Mouse (Mus musculus) kidney, embryonic 16.5 days (tissue): ENCODE measurements around the gene Bank1. TPM values are rescaled to one million over a fixed set of nuclear protein-coding genes. Genes with fewer than 3 reads are reported as not detected.

Experiments used
- ATAC-seq: fragments of 200-750 bp; cut with Nextera tagmentation; 2 replicates; pipeline ENCODE4 v1.8.0; 2017; ENCODE audit warnings: moderate TSS enrichment; ENCODE audit not compliant: low FRiP score, low TSS enrichment
- H3K27ac ChIP-seq: fragments of 300-500 bp; sonication (generic); 2 replicates; pipeline ENCODE4 v1.5.1; 2014; ENCODE audit warnings: low read length
- H3K27me3 ChIP-seq: fragments of 300-500 bp; sonication (generic); 2 replicates; pipeline ENCODE4 v1.6.1; 2014; ENCODE audit warnings: low read length, control low read depth, mixed read lengths; ENCODE audit not compliant: insufficient read depth
- H3K36me3 ChIP-seq: fragments of 300-500 bp; sonication (generic); 2 replicates; pipeline ENCODE4 v1.6.1; 2014; ENCODE audit warnings: low read length, control low read depth, mixed read lengths; ENCODE audit not compliant: insufficient read depth
- H3K4me1 ChIP-seq: fragments of 300-500 bp; sonication (generic); 2 replicates; pipeline ENCODE4 v1.6.1; 2014; ENCODE audit warnings: low read length, control low read depth, mixed read lengths; ENCODE audit not compliant: insufficient read depth
- H3K4me2 ChIP-seq: fragments of 300-500 bp; sonication (generic); replicated peaks from 2 replicates; pipeline ENCODE4 v1.6.1; 2014; ENCODE audit warnings: low read depth, low read length
- H3K4me3 ChIP-seq: fragments of 300-500 bp; sonication (generic); 2 replicates; pipeline ENCODE4 v1.5.1; 2014; ENCODE audit warnings: mild to moderate bottlenecking, low read length
- H3K9ac ChIP-seq: fragments of 300-500 bp; sonication (generic); replicated peaks from 2 replicates; pipeline ENCODE4 v1.6.1; 2014; ENCODE audit warnings: low read length
- H3K9me3 ChIP-seq: fragments of 300-500 bp; sonication (generic); 2 replicates; pipeline ENCODE4 v1.6.1; 2016; ENCODE audit warnings: low read length, control low read depth
- WGBS: fragments of 180-500 bp; shearing (Covaris S2); extraction: QIAGEN DNeasy Blood & Tissue Kit; methylation state at CpG from one replicate; pipeline ENCODE4 v1.1.7; 2014; 5-methylcytosine and 5-hydroxymethylcytosine counted together
- polyA plus RNA-seq: library from polyadenylated mRNA; unstranded; fragments of >200 nt; fragmentation: Nextera tagmentation; extraction: Ambion mirVana; gene quantifications from 2 replicates; pipeline ENCODE4 v1.2.1, GENCODE M21; 2015

Bank1 gene
- polyA plus RNA-seq, 1 experiment from 2014 or later: 0.81 TPM

- Histone ChIP-seq H3K27me3 (no peaks in the 10 kb centered on the region), H3K36me3 (no peaks in the 10 kb centered on the region), H3K4me1 (no peaks in the 10 kb centered on the region), H3K4me3 (no peak overlapping the region), H3K9me3 (no peaks in the 10 kb centered on the region), H3K27ac (no peak overlapping the region), H3K9ac (no peak overlapping the region), H3K4me2 (no peak overlapping the region)
- WGBS: 76% methylated on average over 3 of the region's 3 CpGs
- no peak for ATAC-seq
These were observed 175.0 kb downstream of the Bank1 start for GRCm38 (mm10) chr3:136150886-136151285.

- Histone ChIP-seq H3K4me3 (no peak overlapping the region), H3K4me2 (no peak overlapping the region), H3K9ac (no peak overlapping the region), H3K36me3 (no peaks in the 10 kb centered on the region), H3K27ac (no peak overlapping the region), H3K27me3 (no peaks in the 10 kb centered on the region), H3K4me1 (no peaks in the 10 kb centered on the region), H3K9me3 (no peaks in the 10 kb centered on the region)
- WGBS: 91% methylated on average over 2 of the region's 2 CpGs
- ATAC-seq: no peak
These were observed 178.7 kb downstream of the Bank1 start for GRCm38 (mm10) chr3:136147166-136147565.

GRCm38 (mm10) chr3:136132013-136132412 lies 193.9 kb downstream of the Bank1 start:
- no peak for ATAC-seq
- H3K9me3 ChIP-seq: no peaks in the 10 kb centered on the region
- H3K4me1 ChIP-seq: no peaks in the 10 kb centered on the region
- no peak overlapping the region for H3K4me3 ChIP-seq
- H3K9ac ChIP-seq: no peak overlapping the region
- 31% methylated on average over 3 of the region's 3 CpGs for WGBS
- H3K36me3 ChIP-seq: no peaks in the 10 kb centered on the region
- no peak overlapping the region for H3K4me2 ChIP-seq
- no peaks in the 10 kb centered on the region for H3K27me3 ChIP-seq
- H3K27ac ChIP-seq: no peak overlapping the region

GRCm38 (mm10) chr3:136115478-136116215 lies 210.2 kb downstream of the Bank1 start:
- Histone ChIP-seq H3K36me3 (no peaks in the 10 kb centered on the region), H3K27me3 (no peaks in the 10 kb centered on the region), H3K27ac (no peak overlapping the region), H3K9ac (no peak overlapping the region), H3K9me3 (no peaks in the 10 kb centered on the region), H3K4me3 (no peak overlapping the region), H3K4me2 (no peak overlapping the region), H3K4me1 (no peaks in the 10 kb centered on the region)
- 80% methylated on average over 5 of the region's 5 CpGs for WGBS
- ATAC-seq: no peak

GRCm38 (mm10) chr3:136109411-136110139 lies 216.3 kb downstream of the Bank1 start:
- Histone ChIP-seq H3K9ac (no peak overlapping the region), H3K27ac (no peak overlapping the region), H3K9me3 (no peaks in the 10 kb centered on the region), H3K36me3 (no peaks in the 10 kb centered on the region), H3K4me1 (no peaks in the 10 kb centered on the region), H3K4me2 (no peak overlapping the region), H3K27me3 (no peaks in the 10 kb centered on the region), H3K4me3 (no peak overlapping the region)
- no peak for ATAC-seq
- 88% methylated on average over 6 of the region's 6 CpGs for WGBS

GRCm38 (mm10) chr3:136106452-136106851 lies 219.4 kb downstream of the Bank1 start:
- no peak overlapping the region for H3K4me3 ChIP-seq
- WGBS: 30% methylated on average over 1 of the region's 1 CpGs
- H3K9me3 ChIP-seq: no peaks in the 10 kb centered on the region
- no peaks in the 10 kb centered on the region for H3K4me1 ChIP-seq
- no peak overlapping the region for H3K9ac ChIP-seq
- H3K4me2 ChIP-seq: no peak overlapping the region
- H3K27ac ChIP-seq: no peak overlapping the region
- H3K36me3 ChIP-seq: no peaks in the 10 kb centered on the region
- no peak for ATAC-seq
- H3K27me3 ChIP-seq: no peaks in the 10 kb centered on the region

GRCm38 (mm10) chr3:136103339-136103738 lies 222.5 kb downstream of the Bank1 start:
- ATAC-seq: no peak
- H3K27ac ChIP-seq: no peak overlapping the region
- no peaks in the 10 kb centered on the region for H3K36me3 ChIP-seq
- H3K27me3 ChIP-seq: no peaks in the 10 kb centered on the region
- H3K4me1 ChIP-seq: no peaks in the 10 kb centered on the region
- H3K9me3 ChIP-seq: no peaks in the 10 kb centered on the region
- 82% methylated on average over 2 of the region's 2 CpGs for WGBS
- no peak overlapping the region for H3K4me3 ChIP-seq
- no peak overlapping the region for H3K4me2 ChIP-seq
- no peak overlapping the region for H3K9ac ChIP-seq

- Histone ChIP-seq H3K27ac (no peak overlapping the region), H3K36me3 (no peaks in the 10 kb centered on the region), H3K9ac (no peak overlapping the region), H3K4me1 (no peaks in the 10 kb centered on the region), H3K27me3 (no peaks in the 10 kb centered on the region), H3K4me3 (no peak overlapping the region), H3K9me3 (no peaks in the 10 kb centered on the region), H3K4me2 (no peak overlapping the region)
- no peak for ATAC-seq
- 90% methylated on average over 5 of the region's 5 CpGs for WGBS
These were observed 224.8 kb downstream of the Bank1 start for GRCm38 (mm10) chr3:136100973-136101500.

GRCm38 (mm10) chr3:136100292-136100691 lies 225.6 kb downstream of the Bank1 start:
- ATAC-seq: no peak
- Histone ChIP-seq H3K27ac (no peak overlapping the region), H3K36me3 (no peaks in the 10 kb centered on the region), H3K9ac (no peak overlapping the region), H3K4me2 (no peak overlapping the region), H3K4me1 (no peaks in the 10 kb centered on the region), H3K9me3 (no peaks in the 10 kb centered on the region), H3K4me3 (no peak overlapping the region), H3K27me3 (no peaks in the 10 kb centered on the region)
- WGBS: 82% methylated on average over 8 of the region's 8 CpGs
